Mouse (Mus musculus) small intestine, adult 2 months (tissue): ENCODE measurements around the gene Ptgdr2. TPM values are rescaled to one million over a fixed set of nuclear protein-coding genes. Genes with fewer than 3 reads are reported as not detected.
A peak's percentile ranks its signal among the peaks of the same experiment; 100 is the strongest.

Source experiments
- H3K27ac ChIP-seq: fragments of 200-500 bp; 2 replicates; pipeline ENCODE4 v1.5.1; 2012; ENCODE audit warnings: low read depth, low read length, control low read depth, inconsistent platforms; ENCODE audit not compliant: insufficient read depth
- H3K27me3 ChIP-seq: fragments of 200-500 bp; 2 replicates; pipeline ENCODE4 v1.6.1; 2012; ENCODE audit warnings: mild to moderate bottlenecking, moderate library complexity, low read length, inconsistent platforms; ENCODE audit not compliant: control insufficient read depth, insufficient read depth
- H3K36me3 ChIP-seq: fragments of 200-500 bp; 2 replicates; pipeline ENCODE4 v1.6.1; 2012; ENCODE audit warnings: mild to moderate bottlenecking, low read length, control low read depth, inconsistent platforms; ENCODE audit not compliant: control insufficient read depth, insufficient read depth
- H3K4me1 ChIP-seq: fragments of 200-500 bp; 2 replicates; pipeline ENCODE4 v1.6.1; 2012; ENCODE audit warnings: low read length, inconsistent platforms, mixed read lengths; ENCODE audit not compliant: control insufficient read depth, insufficient read depth, insufficient read length
- H3K4me3 ChIP-seq: fragments of 200-500 bp; 2 replicates; pipeline ENCODE4 v1.5.1; 2012; ENCODE audit warnings: low read depth, mild to moderate bottlenecking, control low read depth, inconsistent platforms, low read length, moderate library complexity
- CTCF ChIP-seq: fragments of 200-500 bp; IDR thresholded peaks from 2 replicates; pipeline ENCODE4 v1.5.1; 2012; ENCODE audit warnings: low read depth, mild to moderate bottlenecking, control low read depth, inconsistent platforms, low read length, moderate library complexity, mixed read lengths; ENCODE audit not compliant: insufficient replicate concordance, insufficient read length; ENCODE audit errors: extremely low read depth
- POLR2A ChIP-seq: fragments of 200-500 bp; IDR thresholded peaks from 2 replicates; pipeline ENCODE4 v1.6.1; 2012; ENCODE audit warnings: low read depth, mild to moderate bottlenecking, control low read depth, inconsistent platforms, low read length, moderate library complexity
- WGBS: fragments of 180-500 bp; shearing (Covaris S2); methylation state at CpG from one replicate; pipeline ENCODE4 v1.1.7; 2018; 5-methylcytosine and 5-hydroxymethylcytosine counted together
- polyA plus RNA-seq: library from polyadenylated mRNA; depleted of rRNA; stranded (reverse); fragments of >200 nt; gene quantifications from 2 replicates; pipeline ENCODE4 v1.2.3, GENCODE M21; 2012

The Ptgdr2 gene
- polyA plus RNA-seq, 1 experiment: 0.86 TPM

DNA sequence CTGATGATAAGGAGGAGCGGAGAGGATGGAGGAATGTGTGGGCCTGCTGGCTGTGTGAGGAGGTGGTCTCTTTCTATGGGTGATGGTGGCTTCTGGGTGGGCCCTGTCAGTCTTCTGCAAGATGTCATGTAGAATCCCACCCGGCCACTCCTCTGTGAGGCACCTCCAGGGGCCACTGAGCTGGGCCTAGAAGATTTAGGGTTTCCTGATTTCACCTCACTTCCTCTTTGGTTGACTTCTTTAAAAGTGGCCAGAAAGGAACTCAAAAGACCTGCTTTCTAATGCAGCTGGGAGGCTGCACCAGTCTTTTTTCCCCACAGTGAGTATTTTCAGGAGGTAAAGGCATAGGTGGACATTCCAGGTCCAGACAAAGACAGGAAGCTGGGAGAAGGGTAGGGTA is 6.3 kb upstream of the Ptgdr2 start:
- TF ChIP-seq CTCF (no peak), POLR2A (no peak)
- no peaks in the 10 kb centered on the region for H3K27me3 ChIP-seq
- H3K4me1 ChIP-seq: peaks cover 14% of the 10 kb centered on the region
- H3K27ac ChIP-seq: no peak overlapping the region
- no peak overlapping the region for H3K4me3 ChIP-seq
- WGBS: 88% methylated on average over 2 of the region's 2 CpGs
- no peaks in the 10 kb centered on the region for H3K36me3 ChIP-seq

DNA sequence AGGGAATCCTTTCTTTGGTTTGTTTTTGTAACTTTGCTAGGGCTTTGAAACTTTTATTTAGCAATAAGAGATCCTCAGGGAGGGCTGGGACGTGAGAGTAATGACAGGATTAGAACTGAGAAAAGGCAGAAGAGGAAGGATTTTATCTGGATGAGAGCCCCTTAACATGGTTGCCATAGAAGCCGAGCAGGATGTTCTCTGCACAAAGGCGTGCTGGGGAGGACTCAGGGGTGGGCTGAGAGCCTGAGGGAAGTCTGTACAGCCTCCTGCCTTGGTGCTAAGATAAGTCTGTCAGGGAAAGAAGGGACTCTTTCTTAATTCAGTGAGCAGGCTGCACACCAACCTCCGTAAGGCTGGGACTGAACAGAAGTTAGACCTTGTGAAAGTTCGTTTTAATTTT is 1.9 kb upstream of the Ptgdr2 start:
- TF ChIP-seq CTCF (no peak), POLR2A (no peak)
- Histone ChIP-seq H3K36me3 (no peaks in the 10 kb centered on the region), H3K4me1 (peaks cover 3% of the 10 kb centered on the region; the same call in 1 of the 2 replicates), H3K27me3 (no peaks in the 10 kb centered on the region), H3K27ac (no peak overlapping the region), H3K4me3 (no peak overlapping the region)
- 66% methylated on average over 5 of the region's 5 CpGs for WGBS

DNA sequence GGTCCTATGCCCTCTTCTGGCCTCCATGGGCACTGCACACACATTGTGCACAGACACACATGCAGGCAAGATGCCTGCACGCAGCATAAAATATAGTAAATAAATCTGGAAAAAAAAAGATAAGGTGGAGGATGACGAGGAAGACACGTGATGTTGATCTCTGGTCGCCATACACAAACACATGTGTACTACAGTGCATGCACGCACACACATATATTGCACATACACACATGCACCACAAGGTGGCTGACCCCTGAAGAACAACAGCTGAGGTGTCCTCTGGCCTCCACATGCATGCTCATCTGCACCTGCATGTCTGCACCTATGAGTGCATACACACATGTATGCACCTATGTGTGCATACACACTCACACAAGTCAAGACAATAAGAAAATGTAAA is 883 bp upstream of the Ptgdr2 start:
- no peak overlapping the region for H3K4me3 ChIP-seq
- no peaks in the 10 kb centered on the region for H3K36me3 ChIP-seq
- 90% methylated on average over 5 of the region's 5 CpGs for WGBS
- TF ChIP-seq CTCF (no peak; the same call in 1 of the 2 replicates), POLR2A (no peak)
- H3K4me1 ChIP-seq: peaks cover 12% of the 10 kb centered on the region
- no peaks in the 10 kb centered on the region for H3K27me3 ChIP-seq
- no peak overlapping the region for H3K27ac ChIP-seq

DNA sequence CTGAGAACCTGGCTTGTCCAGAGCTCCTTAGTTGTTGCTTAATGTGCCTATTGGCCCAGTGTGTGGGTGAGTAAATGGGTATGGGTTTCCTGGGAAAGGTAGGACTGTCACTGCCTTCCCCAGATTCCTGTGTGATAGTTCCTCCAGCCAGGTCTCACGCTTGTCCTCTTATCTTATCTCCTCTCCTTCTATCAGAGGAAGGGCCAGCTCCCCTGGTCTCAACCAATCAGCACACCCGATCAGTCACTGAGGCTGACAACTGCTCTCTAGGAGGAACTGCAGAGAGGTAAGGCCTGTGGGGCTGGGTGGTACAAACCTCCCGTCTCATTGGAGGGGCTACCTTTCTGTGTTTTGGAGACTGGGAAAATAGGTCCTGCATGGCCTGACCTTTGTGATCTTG is 1.8 kb downstream of the Ptgdr2 start:
- H3K4me1 ChIP-seq: peaks cover 12% of the 10 kb centered on the region
- H3K4me3 ChIP-seq: no peak overlapping the region
- H3K36me3 ChIP-seq: peaks cover 20% of the 10 kb centered on the region
- H3K27me3 ChIP-seq: no peaks in the 10 kb centered on the region
- no peak for TF ChIP-seq POLR2A
- no peak for TF ChIP-seq CTCF
- 13% methylated on average over 3 of the region's 3 CpGs for WGBS
- H3K27ac ChIP-seq: no peak overlapping the region

DNA sequence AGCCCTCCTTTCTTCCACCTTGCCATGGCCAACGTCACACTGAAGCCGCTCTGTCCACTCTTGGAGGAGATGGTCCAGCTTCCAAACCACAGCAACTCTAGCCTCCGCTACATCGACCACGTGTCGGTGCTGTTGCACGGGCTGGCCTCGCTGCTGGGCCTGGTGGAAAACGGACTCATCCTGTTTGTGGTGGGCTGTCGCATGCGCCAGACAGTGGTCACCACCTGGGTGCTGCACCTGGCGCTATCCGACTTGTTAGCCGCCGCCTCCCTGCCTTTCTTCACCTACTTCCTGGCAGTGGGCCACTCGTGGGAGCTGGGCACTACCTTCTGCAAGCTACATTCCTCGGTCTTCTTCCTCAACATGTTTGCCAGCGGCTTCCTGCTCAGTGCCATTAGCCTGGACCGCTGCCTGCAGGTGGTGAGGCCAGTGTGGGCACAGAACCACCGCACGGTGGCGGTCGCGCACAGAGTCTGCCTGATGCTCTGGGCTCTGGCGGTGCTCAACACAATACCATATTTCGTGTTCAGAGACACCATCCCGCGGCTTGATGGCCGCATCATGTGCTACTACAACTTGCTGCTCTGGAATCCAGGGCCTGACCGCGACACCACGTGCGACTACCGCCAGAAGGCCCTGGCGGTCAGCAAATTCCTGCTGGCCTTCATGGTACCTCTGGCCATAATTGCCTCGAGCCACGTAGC is 3.3 kb downstream of the Ptgdr2 start:
- H3K4me3 ChIP-seq: peak overlapping the region; percentile 44
- 20% methylated on average over 37 of the region's 37 CpGs for WGBS

DNA sequence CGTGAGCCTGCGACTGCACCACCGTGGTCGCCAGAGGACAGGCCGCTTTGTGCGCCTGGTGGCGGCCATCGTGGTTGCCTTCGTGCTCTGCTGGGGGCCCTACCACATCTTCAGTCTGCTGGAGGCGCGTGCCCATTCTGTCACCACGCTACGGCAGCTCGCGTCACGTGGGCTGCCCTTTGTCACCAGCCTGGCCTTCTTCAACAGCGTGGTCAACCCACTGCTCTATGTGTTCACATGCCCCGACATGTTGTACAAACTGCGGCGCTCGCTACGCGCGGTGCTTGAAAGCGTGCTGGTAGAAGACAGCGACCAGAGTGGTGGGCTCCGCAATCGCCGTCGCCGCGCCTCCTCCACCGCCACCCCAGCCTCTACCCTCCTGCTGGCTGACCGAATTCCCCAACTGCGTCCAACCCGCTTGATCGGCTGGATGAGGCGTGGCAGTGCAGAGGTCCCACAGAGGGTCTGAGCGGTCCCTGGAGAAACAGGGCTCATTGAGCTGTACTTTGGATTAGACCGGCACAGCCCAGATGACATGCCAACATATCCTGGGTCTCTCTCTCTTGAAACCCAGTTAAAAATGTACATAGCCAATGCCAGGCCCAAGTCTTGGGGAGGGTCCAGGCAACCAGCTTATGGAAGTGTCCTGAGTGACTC is 4.0 kb downstream of the Ptgdr2 start:
- Histone ChIP-seq H3K27me3 (no peaks in the 10 kb centered on the region), H3K36me3 (peaks cover 32% of the 10 kb centered on the region), H3K4me3 (peak overlapping the region; percentile 44), H3K4me1 (peaks cover 12% of the 10 kb centered on the region), H3K27ac (no peak overlapping the region)
- 30% methylated on average over 40 of the region's 40 CpGs for WGBS
- TF ChIP-seq CTCF (no peak), POLR2A (no peak)

More for the DNA sequence above, 3.3 kb downstream of the Ptgdr2 start:
- Histone ChIP-seq H3K4me1 (peaks cover 12% of the 10 kb centered on the region), H3K27me3 (no peaks in the 10 kb centered on the region), H3K36me3 (peaks cover 32% of the 10 kb centered on the region), H3K27ac (no peak overlapping the region)
- TF ChIP-seq POLR2A (no peak), CTCF (peak; percentile 71)

DNA sequence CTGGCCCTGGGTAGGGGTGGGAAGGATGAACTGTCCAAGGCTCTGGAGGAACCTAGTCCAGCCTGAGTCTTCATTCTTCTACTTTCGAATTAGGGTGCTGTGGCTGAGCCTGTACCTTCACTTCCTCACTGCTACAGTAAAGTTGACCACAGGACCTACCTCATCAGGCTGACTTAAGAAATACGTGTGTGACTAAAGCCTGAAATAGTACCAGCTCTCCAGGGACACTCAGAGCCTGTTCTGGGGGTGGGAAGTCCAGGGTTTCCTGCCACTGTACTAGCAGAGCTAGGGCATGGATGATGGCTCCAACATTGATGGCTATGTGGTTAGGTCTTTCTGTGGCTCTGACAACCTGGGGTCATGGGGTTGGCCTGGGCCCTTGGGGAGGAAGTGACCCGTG is 7.0 kb downstream of the Ptgdr2 start:
- H3K27ac ChIP-seq: no peak overlapping the region; the same call in 1 of the 2 replicates
- H3K4me3 ChIP-seq: no peak overlapping the region
- no peaks in the 10 kb centered on the region for H3K27me3 ChIP-seq
- peaks cover 32% of the 10 kb centered on the region for H3K36me3 ChIP-seq
- 72% methylated on average over 3 of the region's 3 CpGs for WGBS
- peaks cover 18% of the 10 kb centered on the region for H3K4me1 ChIP-seq
- TF ChIP-seq CTCF (no peak), POLR2A (no peak)
